Mouse (Mus musculus): Measurements from ENCODE around the gene 2410002F23Rik. TPM values are rescaled to one million over a fixed set of nuclear protein-coding genes. Genes with fewer than 3 reads are reported as not detected.
A peak's percentile ranks its signal among the peaks of the same experiment; 100 is the strongest.
"Not testable (repeated sequence)": the region's sequence is repeated elsewhere in the genome, so short reads cannot be mapped to it uniquely, and the experiment has no call there.

Gene 2410002F23Rik
- polyA plus RNA-seq (2017; shearing (Covaris generic)), result 10 to 100 TPM; 74.0 to 88.7 TPM

GRCm38 (mm10) chr7:44246055-44246983, at the start of gene 2410002F23Rik, which contains the start of gene 1700028J19Rik:
TSS of gene 2410002F23Rik (plus strand) at chr7:44246722.
TSS of gene 1700028J19Rik (minus strand) at chr7:44246695.
- peak; percentile 79 for ATAC-seq

DNA sequence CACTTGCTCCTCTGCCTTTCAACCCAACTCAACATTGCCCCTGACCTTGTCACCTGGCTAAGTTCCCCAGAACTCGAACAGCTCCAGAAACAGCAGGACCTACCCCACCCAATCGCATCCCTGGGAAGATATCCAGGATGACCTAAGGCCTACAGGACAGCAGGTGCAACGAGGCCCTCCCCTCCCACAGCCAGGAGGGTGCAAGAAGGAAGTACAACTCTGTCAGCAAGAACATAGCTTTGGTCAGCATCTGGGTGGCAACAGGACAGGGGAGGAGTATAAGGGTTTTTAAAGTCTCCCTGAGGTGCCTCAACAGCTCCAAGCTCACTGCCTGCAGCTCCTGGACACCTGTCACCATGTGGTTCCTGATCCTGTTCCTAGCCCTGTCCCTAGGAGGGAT, 48.6 kb upstream of the 2410002F23Rik start, which contains the start of gene Klk1b3:
Klk1b3 (plus strand) TSS at position 301 of the 400 bp plus-strand sequence.
- no peak for ATAC-seq

GRCm38 (mm10) chr7:44207135-44207534, 39.4 kb upstream of the 2410002F23Rik start, which contains the start of gene Klk1b4:
TSS of gene Klk1b4 (plus strand) at chr7:44207435.
- ATAC-seq, result not testable (repeated sequence)

DNA sequence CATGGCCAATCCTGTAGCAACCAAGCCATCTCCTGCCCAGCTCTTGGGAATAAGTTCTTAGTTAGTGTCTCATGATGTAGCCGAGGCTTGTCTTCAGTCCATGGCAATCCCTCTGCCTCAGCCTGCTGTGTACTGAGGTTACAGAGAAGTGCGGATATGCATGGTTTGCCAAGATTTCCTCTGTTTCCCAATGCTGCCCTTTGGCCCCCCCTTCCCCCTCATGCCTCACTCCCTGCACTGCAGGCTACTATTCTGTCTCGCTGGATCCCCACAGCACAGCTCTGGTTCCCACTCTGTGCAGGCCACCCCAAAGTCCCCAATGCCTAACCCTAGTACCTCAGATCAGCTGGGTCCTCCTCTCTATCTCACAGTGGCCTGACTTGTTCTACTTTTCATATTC, 38.2 kb upstream of the 2410002F23Rik start:
- ATAC-seq, result no peak

DNA sequence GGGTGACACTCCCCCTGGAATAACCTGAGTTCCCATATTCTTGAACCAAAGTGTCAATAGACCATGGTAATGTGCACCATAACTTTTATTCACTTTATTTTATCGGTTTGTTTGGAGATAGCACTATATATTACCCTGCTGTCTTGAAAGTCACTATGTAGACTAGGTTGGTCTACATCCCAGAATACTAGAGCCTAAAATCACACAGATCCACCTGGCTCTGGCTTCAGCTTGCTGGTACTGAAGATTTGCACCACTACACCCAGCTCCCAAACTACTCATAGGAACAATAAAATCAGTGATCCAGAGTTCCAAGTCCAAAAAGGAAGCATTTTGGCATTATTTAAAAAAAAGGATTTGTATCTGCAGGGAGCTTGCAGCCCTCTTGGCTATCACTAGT, 30.9 kb upstream of the 2410002F23Rik start, which contains the start of gene Klk1b5:
Klk1b5 (plus strand) TSS at position 301 of the 400 bp plus-strand sequence.
- no peak for ATAC-seq

- ATAC-seq, result not testable (repeated sequence)
Observed at GRCm38 (mm10) chr7:44221601-44222000, 24.9 kb upstream of the 2410002F23Rik start.

- not testable (repeated sequence) for ATAC-seq
Observed at GRCm38 (mm10) chr7:44222335-44222734, 24.2 kb upstream of the 2410002F23Rik start.

DNA sequence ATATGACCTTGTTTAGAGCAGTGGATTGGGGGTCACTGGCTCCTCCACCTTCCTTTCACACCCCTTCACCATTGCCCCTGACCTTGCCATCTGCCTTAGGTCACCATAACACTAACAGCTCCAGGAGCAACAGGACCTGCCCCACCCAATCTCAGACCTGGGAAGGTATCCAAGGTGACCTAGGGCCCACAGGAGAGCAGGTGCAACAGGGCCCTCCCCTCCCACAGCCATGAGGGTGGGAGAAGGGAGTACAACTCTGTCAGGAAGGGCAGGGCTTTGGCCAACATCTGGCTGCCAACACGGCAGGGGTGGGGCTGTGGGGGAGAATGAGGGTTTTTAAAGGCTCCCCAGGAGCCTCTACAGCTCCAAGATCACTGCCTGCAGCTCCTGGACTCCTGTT, 21.4 kb upstream of the 2410002F23Rik start, which contains the start of gene Klk1:
Klk1 (plus strand) TSS at position 285 of the 400 bp plus-strand sequence.
- ATAC-seq, result no peak

DNA sequence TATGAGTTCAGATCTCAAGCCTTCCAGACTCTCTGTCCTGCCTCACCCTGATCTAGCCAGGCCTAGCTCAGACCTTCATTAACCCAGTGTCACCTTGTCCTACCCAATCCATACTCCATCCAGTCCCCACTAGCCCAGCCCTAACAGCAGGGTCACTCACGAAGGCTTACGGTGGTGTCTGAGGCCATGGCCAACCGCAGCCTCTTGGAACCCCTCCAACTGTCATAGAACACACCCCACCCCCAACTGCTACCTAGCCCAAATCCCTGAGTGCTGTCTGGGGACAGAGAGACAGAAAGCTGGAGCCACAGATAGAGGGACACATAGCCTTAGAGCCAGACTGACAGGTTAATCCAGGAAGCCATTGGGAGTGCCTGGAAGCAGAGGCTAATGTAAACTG, 10.6 kb upstream of the 2410002F23Rik start, which contains the start of gene Gm36864:
Gm36864 (plus strand) TSS at position 269 of the 400 bp plus-strand sequence.
- ATAC-seq, result no peak

- no peak for ATAC-seq
Observed at GRCm38 (mm10) chr7:44239913-44240312, 6.6 kb upstream of the 2410002F23Rik start.

DNA sequence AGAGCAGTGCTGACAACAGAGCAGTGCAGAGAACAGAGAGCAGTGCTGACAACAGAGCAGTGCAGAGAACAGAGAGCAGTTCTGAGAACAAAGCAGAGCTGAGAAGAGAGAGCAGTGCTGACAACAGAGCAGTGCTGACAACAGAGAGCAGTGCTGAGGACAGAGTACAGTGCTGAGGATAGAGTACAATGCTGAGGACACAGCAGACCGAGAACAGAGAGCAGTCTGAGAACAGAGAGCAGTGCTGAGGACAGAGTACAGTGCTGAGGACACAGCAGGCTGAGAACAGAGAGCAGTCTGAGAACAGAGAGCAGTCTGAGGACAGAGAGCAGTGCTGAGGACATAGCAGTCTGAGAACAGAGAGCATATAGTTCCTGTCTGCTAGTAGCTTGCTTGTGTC, 5.8 kb upstream of the 2410002F23Rik start:
- no peak for ATAC-seq

DNA sequence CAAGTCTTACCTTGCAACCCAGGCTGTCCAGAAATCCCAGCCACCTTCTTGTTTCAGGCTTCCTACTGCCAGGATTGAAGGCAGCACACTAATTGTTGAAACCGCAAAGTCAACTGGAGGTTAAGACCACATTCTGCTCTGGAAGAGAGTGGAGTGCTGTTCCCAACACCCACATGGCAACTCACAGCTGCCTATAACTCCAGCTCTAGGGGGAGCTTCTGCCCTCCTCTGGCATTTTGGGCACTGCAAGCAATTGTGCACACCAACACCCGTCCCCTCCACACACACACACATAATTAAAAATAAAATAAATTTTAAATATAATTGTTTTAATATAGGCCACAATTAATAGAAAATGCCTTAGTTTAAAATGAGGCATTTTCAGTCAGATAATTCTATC, 5.4 kb upstream of the 2410002F23Rik start:
- no peak for ATAC-seq

GRCm38 (mm10) chr7:44244080-44244479, 2.4 kb upstream of the 2410002F23Rik start:
- ATAC-seq, result no peak

GRCm38 (mm10) chr7:44246984-44247470, 505 bp downstream of the 2410002F23Rik start:
- ATAC-seq, result peak; percentile 44

DNA sequence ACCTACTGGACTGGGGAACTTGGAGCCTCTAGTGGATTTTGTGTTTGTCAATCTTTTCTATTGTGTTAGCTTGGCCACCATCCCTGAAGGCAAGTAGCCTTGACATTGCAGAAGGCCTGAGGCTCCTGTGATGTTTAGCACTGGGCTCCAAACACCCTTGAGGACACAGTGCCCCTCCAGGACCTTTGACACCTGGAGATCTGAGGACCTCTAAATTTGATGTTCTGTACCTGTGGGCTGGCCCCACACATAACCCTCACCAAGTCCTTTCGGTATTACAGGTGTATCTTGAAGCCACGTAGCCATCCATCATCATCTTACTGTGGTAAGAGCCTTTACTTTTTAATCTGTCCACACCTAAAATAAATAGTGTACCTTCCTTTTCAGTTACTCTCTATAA, 1.4 kb downstream of the 2410002F23Rik start:
- ATAC-seq, result no peak

- ATAC-seq, result no peak
Observed at GRCm38 (mm10) chr7:44249248-44249647, 2.7 kb downstream of the 2410002F23Rik start.

DNA sequence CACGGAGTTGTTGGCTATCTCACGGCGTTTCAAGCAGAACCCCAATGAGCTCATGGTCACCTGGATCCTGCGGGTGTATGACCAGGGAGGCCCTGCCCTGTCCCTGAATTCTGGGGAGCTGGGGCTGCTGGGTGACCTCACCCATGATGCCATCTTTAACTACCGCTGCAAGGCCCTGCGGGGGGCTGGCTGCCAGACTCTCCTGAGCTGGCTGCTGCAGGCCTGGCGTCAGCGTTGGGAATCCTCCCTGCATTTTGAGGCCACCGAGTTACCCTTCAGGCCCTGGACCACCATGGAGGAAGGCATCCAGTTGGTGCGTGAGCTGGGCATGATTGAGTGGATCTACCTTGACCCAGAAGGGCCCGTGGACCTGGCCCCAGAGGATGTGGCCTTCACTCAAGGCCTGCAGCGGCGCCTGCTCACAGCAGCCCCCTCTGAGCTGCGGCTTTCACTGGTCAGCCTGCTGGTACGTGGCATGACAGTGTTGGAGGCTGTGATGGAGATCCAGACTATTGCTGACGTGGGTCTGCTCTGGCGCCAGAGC, 4.3 kb downstream of the 2410002F23Rik start:
- ATAC-seq, result not testable (repeated sequence)

DNA sequence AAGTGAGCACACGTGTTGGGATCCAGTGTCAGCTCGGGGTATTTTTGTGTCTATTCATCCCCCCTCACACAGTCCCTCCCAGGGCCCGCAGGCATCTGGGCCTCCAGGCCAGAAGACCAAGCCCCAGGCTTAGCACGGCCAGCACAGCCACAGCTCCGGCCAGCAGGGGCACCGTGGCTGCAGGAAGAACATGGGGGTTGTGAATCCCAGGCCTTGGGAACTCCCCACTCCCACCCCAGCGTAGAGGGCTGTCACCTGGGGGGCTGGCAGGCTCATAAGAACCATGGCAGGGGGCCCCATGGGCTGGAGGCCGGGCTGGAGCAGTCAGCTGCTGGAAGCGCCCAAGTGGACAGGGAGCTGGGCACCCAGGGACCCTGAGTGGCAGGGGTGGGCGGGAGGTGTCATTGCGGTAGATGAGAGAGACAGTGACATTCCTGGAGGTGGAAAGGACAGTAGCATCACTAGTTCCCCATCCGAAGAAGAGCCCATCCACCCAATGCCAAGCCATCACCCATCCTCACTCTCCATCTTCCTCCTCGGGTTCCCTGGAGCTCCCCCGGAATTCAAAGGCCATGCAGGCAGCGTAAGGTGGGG, 6.6 kb downstream of the 2410002F23Rik start:
- no peak for ATAC-seq

DNA sequence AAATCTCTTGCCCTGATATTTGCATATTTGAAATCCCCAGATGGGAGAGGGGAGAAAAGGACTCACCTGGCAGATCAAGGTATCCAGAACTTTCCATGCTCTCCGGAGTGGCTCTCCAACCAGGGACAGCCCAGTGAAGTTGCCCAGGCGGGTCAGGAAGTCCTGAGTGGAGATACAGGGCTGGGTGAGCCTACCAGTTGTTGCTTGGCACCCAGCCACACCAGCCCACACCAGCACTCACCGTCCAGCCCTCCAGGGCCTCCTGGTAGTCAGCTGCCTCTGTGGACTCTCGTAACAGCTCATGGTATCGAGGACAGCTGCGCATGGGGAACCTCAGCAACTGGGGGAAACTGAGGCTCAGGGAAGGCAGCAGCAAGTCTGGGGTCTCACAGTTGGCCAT, 8.4 kb downstream of the 2410002F23Rik start:
- ATAC-seq, result no peak

- no peak for ATAC-seq
Observed at GRCm38 (mm10) chr7:44257278-44257677, 10.8 kb downstream of the 2410002F23Rik start, which contains the start of gene Acp4. TSS of gene Acp4 (minus strand) at chr7:44257378.

GRCm38 (mm10) chr7:44260410-44260809, 13.9 kb downstream of the 2410002F23Rik start:
- ATAC-seq, result no peak

DNA sequence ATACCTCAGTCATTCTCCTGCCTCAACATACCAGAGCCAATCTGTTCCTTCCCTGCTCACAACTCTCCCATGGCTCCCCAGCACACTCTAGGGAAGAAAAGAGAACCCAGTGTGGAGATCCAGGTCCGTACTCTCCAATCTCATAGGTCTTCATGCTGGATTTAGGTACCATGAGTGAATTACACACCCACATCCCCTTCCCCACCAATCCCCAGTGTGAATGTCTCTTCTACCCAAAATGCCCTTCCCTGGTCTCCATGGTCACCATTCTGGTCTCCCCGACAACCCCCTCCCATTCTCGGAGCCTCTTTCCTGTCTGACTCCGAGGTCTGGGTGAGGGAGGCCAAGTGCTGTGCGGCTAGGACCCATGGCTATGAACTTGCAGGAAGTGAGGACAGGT, 14.6 kb downstream of the 2410002F23Rik start, which contains the start of gene Gm15517:
Gm15517 (plus strand) TSS at position 301 of the 400 bp plus-strand sequence.
- ATAC-seq, result no peak

Measured in activated CD4-positive, CD25-positive, alpha-beta regulatory T cell, adult 4 months (primary cell).